Mouse (Mus musculus): ENCODE measurements around the gene Nans.

DNA sequence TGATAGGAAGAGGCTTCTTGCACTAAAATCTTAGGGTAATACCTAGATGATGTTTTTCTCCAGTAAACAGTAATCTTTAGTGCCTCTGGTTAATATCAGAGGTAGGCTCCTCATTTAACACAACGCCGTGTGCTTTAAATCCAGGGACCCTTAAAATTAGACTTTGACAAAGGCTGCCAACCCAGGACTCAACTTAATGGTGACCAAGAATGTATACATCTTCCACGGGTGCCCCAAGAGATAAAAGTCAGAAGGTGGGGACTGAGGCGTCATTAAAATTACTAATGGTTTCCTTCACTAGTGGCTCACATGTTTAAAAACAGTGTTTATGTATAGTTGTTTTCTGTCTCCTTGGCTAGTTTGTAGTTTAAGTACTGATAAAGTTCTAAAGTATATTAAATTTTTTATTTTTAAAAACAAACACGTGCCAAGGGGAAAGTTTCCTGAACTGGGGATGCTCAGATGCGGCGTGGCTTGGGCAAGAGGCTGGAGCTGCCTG is 39.0 kb upstream of the Nans start:
- TF ChIP-seq EP300 (optimal IDR thresholded peaks at IDR 0.05): no peak
- TF ChIP-seq CTCF (IDR thresholded peaks at IDR 0.05; ENCODE audit: low read depth): no peak
